12 mouse cellular contexts compared by ENCODE assay signal in the genomic region with DNA sequence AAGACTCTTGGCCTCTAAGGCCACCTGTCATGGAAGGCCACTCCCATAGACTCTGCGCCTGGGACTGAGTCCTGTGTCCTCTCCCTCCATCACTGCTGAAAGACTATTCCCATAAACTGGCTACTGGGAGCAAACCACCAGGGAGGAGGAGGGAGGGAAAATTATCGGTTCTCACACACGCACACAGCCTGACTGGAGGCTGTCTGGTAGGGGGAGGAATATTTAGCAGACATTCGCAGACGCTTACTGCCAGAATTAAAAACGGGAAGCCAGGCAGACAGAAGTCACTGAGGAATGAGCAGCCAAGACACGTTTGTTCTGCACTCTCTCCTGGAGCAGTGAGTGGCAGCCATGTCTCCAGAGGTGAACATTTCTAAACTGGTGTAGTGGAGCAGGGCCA. TPM values are rescaled to one million over a fixed set of nuclear protein-coding genes. Genes with fewer than 3 reads are reported as not detected.
DNase-seq lines count a peak whose midpoint lies in the region; ATAC-seq and TF ChIP-seq lines count a peak whose summit lies in the region.
"Had no signal": no experiment of that assay in that cellular context is flagged by ENCODE, and none has a peak within 500 bp of the region (broad histone marks: within the 10 kb centered on the region; RNA-seq: fewer than 3 reads in every experiment).

No protein-coding gene starts in this region.

- no peaks in the 10 kb centered on the region for H3K27me3 ChIP-seq in kidney, embryonic 15.5 days
- no peaks in the 10 kb centered on the region for H3K27me3 ChIP-seq in testis, adult 2 months (ENCODE audit: control insufficient read depth, insufficient read depth, low read length)
- H3K27me3 ChIP-seq: liver, embryonic 15.5 days had no signal

- no peak for DNase-seq in kidney, adult 8-10 months
- DNase-seq in testis, postnatal 10 days (ENCODE audit: low spot score): no peak
- peak; percentile 56 for DNase-seq in heart, postnatal 4 days
- DNase-seq in yolk sac, embryonic 10.5 days (ENCODE audit: low spot score): no peak
- no peak for DNase-seq in spleen, adult 18-20 months
- DNase-seq in thymus, postnatal 36 days: no peak
- DNase-seq: cerebellum, postnatal 14 days had no signal

- H3K36me3 ChIP-seq in kidney, embryonic 15.5 days: peaks cover 15% of the 10 kb centered on the region
- H3K36me3 ChIP-seq in testis, adult 2 months (ENCODE audit: control insufficient read depth, insufficient read depth, low read length): no peaks in the 10 kb centered on the region

- ATAC-seq in kidney, embryonic 15.5 days (replicated peaks; ENCODE audit: low FRiP score): no peak
- ATAC-seq: midbrain, embryonic 16.5 days had no signal

- no peak overlapping the region for H3K4me2 ChIP-seq in kidney, embryonic 15.5 days
- H3K4me2 ChIP-seq: liver, embryonic 15.5 days had no signal

- H3K9ac ChIP-seq in kidney, embryonic 15.5 days: no peak overlapping the region
- H3K9ac ChIP-seq: liver, embryonic 15.5 days had no signal

- 43% methylated on average over 7 of the region's 7 CpGs for WGBS in kidney, embryonic 15.5 days

- TF ChIP-seq POLR2A in testis, adult 2 months (IDR thresholded peaks at IDR 0.05; ENCODE audit: control insufficient read depth, low read depth, low read length): no peak

- H3K27ac ChIP-seq in kidney, embryonic 15.5 days: peak overlapping the region; percentile 9; the same call in 1 of the 2 replicates
- 0 out of 2 replicates have a peak overlapping the region, but pooled peaks have one; percentile 9 for H3K27ac ChIP-seq in testis, adult 2 months (ENCODE audit: control insufficient read depth, insufficient read depth, low read depth, low read length)
- H3K27ac ChIP-seq: liver, embryonic 15.5 days had no signal

- peaks cover 59% of the 10 kb centered on the region for H3K4me1 ChIP-seq in kidney, embryonic 15.5 days
- peaks cover 10% of the 10 kb centered on the region for H3K4me1 ChIP-seq in testis, adult 2 months (ENCODE audit: control insufficient read depth, insufficient read depth, low read length)

- TF ChIP-seq CTCF in testis, adult 2 months (IDR thresholded peaks at IDR 0.05; ENCODE audit: control insufficient read depth, insufficient read depth, insufficient replicate concordance, low read depth, low read length): no peak

- H3K4me3 ChIP-seq in kidney, embryonic 15.5 days (replicated peaks): no peak overlapping the region
- no peak overlapping the region for H3K4me3 ChIP-seq in testis, adult 2 months (ENCODE audit: control insufficient read depth, low read depth, low read length)
- H3K4me3 ChIP-seq: erythroblast, embryonic 14.5 days; liver, embryonic 15.5 days had no signal

- H3K9me3 ChIP-seq in kidney, embryonic 15.5 days (replicated peaks): no peaks in the 10 kb centered on the region
- H3K9me3 ChIP-seq: liver, embryonic 15.5 days had no signal

RNA-seq across cellular contexts. Expression of gene Sipa1l2, which starts 35.9 kb away (rescaled TPM):
- 16.9 and 17.4 TPM in 2 replicates for polyA plus RNA-seq in kidney, embryonic 15.5 days (2015; fragmentation: Nextera tagmentation; extraction: Ambion mirVana)
- 19.6 and 21.2 TPM in 2 replicates for polyA plus RNA-seq in testis, adult 2 months (2012; rRNA removed)
- 10 to 100 TPM; 70.1 to 72.6 TPM for total RNA-seq in heart, postnatal 4 days (2021)
